Mouse (Mus musculus): ENCODE results near the gene Glb1l2. TPM values are rescaled to one million over a fixed set of nuclear protein-coding genes. Genes with fewer than 3 reads are reported as not detected.

Glb1l2 gene
- polyA plus RNA-seq, 1 experiment: 48.0 TPM

DNA sequence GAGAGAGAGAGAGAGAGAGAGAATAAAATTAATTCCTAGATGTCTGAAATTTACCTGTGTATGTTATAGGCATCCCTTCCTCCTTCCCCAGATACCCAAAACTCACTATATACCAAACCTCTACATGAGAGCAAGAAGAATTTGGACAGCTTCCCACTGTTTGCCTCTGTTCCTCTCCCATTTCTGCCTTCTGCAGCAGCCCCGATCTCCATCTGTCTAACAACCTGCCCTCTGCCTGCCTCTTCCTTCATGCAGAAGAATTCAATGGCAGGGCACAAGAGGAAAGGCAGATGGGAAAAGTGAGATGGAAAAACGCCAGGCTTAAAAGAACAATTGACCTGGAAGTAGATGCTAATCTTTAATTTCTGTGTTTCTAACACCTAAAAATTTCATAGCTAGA lies 77.7 kb downstream of the Glb1l2 start:
- no peak for DNase-seq (ENCODE audit: low spot score)

DNA sequence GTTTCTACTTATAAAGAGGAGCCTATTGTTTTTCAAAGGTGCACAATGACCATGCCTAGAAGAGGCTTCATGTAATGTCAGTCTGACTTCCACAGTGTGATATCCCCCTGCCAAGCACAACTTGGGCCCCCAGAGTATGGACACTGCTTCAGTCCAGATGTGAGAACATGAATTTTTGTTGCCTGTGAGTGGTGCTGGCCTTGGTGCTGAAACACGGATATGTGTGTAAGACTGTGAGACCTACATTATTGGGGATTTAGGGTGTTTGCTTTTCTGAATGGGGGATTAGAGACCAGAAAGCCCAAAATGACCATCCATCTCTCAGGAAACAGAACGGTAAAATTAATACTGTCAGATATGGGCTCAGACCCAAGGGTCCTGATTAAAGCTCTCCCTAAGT lies 78.8 kb downstream of the Glb1l2 start:
- DNase-seq (ENCODE audit: low spot score): no peak

DNA sequence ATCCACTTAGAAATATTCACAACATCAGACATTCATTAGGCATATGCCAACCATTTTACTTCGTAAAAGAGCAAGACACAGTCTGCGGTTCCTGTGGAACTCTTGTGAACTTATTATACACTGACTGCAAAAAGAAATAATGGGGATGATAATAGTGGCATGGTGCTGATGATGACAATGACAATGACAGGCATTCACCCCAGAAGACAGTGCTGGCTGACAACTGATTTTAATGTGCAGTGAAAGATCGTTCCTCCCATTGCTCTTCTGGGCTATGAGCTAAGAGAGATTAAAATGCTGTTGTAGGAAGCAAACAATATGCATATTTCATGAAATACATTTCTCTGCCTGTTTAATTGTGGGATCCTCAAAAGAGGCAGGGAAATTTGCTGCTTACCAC lies 80.6 kb downstream of the Glb1l2 start:
- DNase-seq (ENCODE audit: low spot score): no peak

DNA sequence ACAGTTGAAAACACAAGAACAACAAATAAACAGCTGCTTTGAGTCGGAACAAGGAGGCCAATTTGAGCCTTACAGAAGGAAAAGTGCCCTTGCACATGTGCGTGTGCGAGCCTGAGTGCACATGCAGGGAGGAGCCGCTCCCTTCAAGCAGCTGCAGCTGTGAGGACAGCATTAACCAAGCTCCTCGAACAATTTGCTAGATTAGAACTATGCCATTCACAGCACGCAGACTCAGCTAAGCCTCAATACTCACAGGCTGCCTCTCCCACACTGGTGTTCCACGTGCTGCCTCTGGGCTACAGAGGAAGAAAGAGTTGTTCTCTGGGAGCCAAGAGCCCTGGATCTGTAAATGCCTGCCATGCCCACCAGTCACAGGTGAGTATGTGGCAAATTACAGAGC lies 84.5 kb downstream of the Glb1l2 start:
- no peak for DNase-seq (ENCODE audit: low spot score)

DNA sequence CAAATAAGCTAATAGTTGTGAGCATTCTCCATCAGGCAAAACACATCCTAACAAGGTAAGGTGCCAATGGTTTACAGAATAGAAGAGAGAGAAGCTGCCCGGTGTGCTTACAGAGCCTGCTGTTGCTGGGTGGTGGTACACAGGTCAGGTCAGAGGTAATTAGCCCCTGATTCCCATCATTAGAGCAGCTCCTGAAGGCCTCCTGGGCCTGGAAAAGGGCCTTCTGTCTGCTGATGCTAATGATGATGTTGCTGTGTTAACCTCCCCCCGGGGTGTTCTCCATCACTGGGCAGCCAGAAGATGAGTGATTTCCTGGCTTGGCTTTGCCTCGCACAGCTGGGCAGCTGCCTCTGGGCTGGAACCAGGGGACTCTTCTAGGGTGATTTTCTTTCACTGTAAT lies 87.9 kb downstream of the Glb1l2 start:
- DNase-seq (ENCODE audit: low spot score): no peak

Other genes starting within 250 kb of the Glb1l2 start
- 0.03 TPM in 1 of 2 replicates, not detected in the other for gene B3gat1, start 72.7 kb downstream of the Glb1l2 start, polyA plus RNA-seq (2012; rRNA removed)
- 0.17 and 0.41 TPM in 2 replicates for gene Glb1l3, start 54.4 kb upstream of the Glb1l2 start, polyA plus RNA-seq (2012; rRNA removed)
- gene Gm1110, start 116.6 kb upstream of the Glb1l2 start, polyA plus RNA-seq (2012; rRNA removed): 0.13 and 0.21 TPM in 2 replicates
- 37.3 and 49.8 TPM in 2 replicates for gene Acad8, start 193.1 kb upstream of the Glb1l2 start, polyA plus RNA-seq (2012; rRNA removed)
- gene Thyn1, start 193.2 kb upstream of the Glb1l2 start, polyA plus RNA-seq (2012; rRNA removed): 40.8 and 50.3 TPM in 2 replicates
- gene Vps26b, start 223.6 kb upstream of the Glb1l2 start, polyA plus RNA-seq (2012; rRNA removed): 35.0 and 38.6 TPM in 2 replicates
- 21.3 and 30.1 TPM in 2 replicates for gene Ncapd3, start 223.7 kb upstream of the Glb1l2 start, polyA plus RNA-seq (2012; rRNA removed)